Mouse (Mus musculus): Measurements from ENCODE around the gene Myo1g. TPM values are rescaled to one million over a fixed set of nuclear protein-coding genes. Genes with fewer than 3 reads are reported as not detected.

Gene Myo1g
- polyA plus RNA-seq, 1 experiment from 2014 or later: 0.86 TPM

DNA sequence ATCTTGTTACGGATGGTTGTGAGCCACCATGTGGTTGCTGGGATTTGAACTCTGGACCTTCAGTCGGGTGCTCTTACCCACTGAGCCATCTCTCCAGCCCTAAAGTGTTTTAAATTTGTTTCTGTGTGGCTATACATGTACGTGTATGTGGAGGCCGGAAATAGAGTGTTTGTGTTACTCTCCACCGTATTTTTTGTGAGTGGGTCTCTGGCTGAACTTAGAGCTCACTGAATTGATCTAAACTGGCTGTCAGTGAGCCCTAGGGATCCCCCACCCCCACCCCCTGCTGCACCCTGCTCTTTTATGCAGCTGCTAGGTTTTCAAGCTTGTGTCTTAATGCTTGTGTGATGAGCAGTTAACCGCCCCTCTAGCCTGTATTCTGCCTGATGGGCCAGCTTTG lies 43.9 kb downstream of the Myo1g start:
- H3K36me3 ChIP-seq: peaks cover 15% of the 10 kb centered on the region
- WGBS: 81% methylated on average over 6 of the region's 6 CpGs
- H3K9me3 ChIP-seq (replicated peaks): no peaks in the 10 kb centered on the region
- DNase-seq (ENCODE audit: low spot score): no peak
- H3K27ac ChIP-seq: no peak overlapping the region
- no peaks in the 10 kb centered on the region for H3K27me3 ChIP-seq (ENCODE audit: low read depth, poor library complexity, severe bottlenecking)
- H3K4me1 ChIP-seq: peaks cover 26% of the 10 kb centered on the region
- no peak overlapping the region for H3K4me3 ChIP-seq

DNA sequence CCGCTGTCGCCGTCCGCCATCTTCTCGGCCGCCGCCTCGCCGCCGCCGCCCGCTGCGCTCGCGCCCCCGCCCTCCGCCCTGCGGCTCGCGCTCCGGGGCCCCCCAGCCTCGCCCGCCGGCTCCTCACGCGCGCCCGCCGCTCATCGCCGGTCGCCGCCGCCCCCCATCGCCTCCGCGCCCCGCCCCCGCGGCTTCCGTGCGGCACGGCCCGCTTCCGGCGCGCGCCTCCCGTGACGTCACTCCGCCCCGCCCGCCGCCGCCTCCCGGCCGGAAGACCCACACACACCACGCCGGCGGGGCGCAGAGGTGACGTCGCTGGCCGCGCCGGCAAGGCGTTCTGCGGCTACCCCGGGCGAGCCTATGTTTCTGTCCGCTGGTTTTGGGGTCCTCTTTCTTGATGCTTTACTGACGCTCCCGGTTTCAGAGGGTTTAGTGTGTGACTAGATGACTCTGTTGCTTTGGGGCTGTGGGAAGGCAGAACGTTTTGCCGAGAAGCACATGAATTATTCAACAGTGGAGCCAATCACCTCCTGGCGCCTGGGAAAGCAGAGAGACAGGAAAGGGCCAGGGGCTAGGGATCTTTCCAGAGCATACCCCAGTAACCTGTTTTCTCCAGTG lies 44.8 kb downstream of the Myo1g start, which contains the start of gene Purb:
TSS of gene Purb (minus strand) at position 51 of the 618 bp plus-strand sequence.
- WGBS: 10% methylated on average over 76 of the region's 76 CpGs

DNA sequence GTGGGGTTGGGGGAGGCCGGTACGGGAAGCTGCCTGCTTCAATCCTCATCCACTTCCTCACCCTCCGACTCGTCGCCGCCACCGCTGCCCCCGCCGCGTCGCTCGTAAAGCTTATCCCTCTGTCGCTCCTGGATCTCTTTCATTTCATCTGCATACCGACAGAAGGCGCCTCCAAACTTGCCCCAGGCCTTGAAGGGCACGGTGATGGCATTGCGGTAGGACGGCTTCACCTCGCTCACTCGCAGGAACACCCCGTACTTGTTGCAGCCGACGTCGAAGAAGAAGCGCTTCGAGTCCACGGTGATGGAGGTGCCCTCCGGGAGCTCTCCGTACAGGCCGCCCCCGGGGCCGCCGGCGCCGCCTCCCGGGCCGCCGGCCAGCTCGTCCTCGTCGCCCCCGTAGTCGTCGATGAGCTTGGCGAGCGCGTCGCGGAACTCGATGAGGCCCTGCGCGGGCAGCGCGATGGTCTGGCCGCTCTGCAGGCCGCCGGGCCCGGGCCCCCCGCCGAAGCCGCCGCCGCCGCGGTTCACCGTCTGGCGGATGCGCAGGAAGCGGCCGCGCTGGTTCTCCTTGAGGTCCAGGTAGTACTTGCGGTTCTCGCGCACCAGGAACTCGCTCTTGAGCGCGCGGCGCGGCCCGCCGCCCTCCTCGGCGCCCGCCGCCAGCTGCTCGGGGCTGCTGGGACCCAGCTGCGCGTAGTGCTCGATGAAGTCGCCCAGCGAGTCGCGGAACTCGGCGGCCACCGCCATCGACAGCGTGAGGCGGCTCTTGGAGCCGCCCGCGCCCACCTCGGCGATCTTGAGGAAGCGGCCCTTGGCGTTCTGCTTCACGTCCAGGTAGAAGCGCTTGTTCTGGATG lies 45.7 kb downstream of the Myo1g start:
- Histone ChIP-seq H3K4me1 (peaks cover 43% of the 10 kb centered on the region), H3K4me3 (peak overlapping the region; percentile 98), H3K27ac (peak overlapping the region; percentile 95), H3K36me3 (peaks cover 31% of the 10 kb centered on the region), H3K27me3 (ENCODE audit: low read depth, poor library complexity, severe bottlenecking) (no peaks in the 10 kb centered on the region), H3K9me3 (replicated peaks) (no peaks in the 10 kb centered on the region)
- under 1% methylated on average over 109 of the region's 109 CpGs for WGBS
- peak; percentile 70 for DNase-seq (ENCODE audit: low spot score)

More for the DNA sequence above, 44.8 kb downstream of the Myo1g start, which contains the start of gene Purb:
- Histone ChIP-seq H3K4me1 (peaks cover 35% of the 10 kb centered on the region), H3K27ac (peak within 1 kb of the TSS; percentile 95), H3K27me3 (ENCODE audit: low read depth, poor library complexity, severe bottlenecking) (no peaks in the 10 kb centered on the region), H3K36me3 (peaks cover 22% of the 10 kb centered on the region), H3K9me3 (replicated peaks) (no peaks in the 10 kb centered on the region), H3K4me3 (peak within 1 kb of the TSS; percentile 98)
- DNase-seq (ENCODE audit: low spot score): peak; percentile 95

- peaks cover 48% of the 10 kb centered on the region for H3K4me1 ChIP-seq
- WGBS: 37% methylated on average over 6 of the region's 6 CpGs
These were observed 46.4 kb downstream of the Myo1g start for GRCm38 (mm10) chr11:6474381-6474780.

DNA sequence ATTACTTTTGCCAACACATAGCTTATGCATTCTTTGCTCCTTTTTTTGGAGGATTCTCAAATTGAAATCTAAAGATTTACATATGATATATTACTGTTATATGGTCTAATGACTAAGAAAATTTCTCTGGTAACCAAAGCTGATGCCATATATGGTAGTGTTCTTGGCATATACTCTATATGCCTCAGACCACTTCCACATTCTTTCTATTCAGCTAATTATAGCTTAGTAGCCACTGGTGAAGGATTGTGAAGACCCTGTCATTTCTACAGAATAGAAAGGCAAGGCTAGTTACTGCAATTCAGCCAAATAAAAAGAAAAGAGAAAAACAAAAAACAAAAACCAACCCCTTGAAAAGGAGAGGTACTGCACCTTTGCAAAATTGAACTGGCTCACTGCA lies 48.7 kb downstream of the Myo1g start:
- Histone ChIP-seq H3K36me3 (peaks cover 55% of the 10 kb centered on the region), H3K4me3 (peak overlapping the region; percentile 98), H3K9me3 (replicated peaks) (no peaks in the 10 kb centered on the region), H3K27me3 (ENCODE audit: low read depth, poor library complexity, severe bottlenecking) (no peaks in the 10 kb centered on the region), H3K27ac (no peak overlapping the region), H3K4me1 (peaks cover 48% of the 10 kb centered on the region)
- no peak for DNase-seq (ENCODE audit: low spot score)

More at GRCm38 (mm10) chr11:6474381-6474780, 46.4 kb downstream of the Myo1g start:
- DNase-seq (ENCODE audit: low spot score): no peak
- Histone ChIP-seq H3K27me3 (ENCODE audit: low read depth, poor library complexity, severe bottlenecking) (no peaks in the 10 kb centered on the region), H3K36me3 (peaks cover 34% of the 10 kb centered on the region), H3K9me3 (replicated peaks) (no peaks in the 10 kb centered on the region), H3K27ac (peak overlapping the region; percentile 95; the same call in 1 of the 2 replicates), H3K4me3 (peak overlapping the region; percentile 98)

DNA sequence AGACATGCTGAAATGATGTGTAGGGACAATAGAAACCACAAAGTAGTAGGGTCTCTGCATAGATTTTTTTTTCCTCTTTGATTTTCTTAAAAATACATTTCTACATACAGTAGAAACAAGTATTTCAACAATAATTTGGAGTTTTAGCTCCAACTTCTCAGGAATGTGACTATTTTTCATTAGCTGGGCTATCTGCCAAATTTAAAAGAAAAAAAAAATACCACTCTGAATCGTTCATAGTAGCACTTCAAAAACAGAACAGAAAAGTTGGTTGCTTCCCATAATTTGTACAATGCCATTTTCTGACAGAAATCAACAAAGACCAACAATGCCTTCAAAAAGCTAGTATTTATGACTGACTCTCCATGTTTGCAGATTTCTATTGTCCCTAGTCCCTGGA lies 49.3 kb downstream of the Myo1g start:
- Histone ChIP-seq H3K9me3 (replicated peaks) (no peaks in the 10 kb centered on the region), H3K27me3 (ENCODE audit: low read depth, poor library complexity, severe bottlenecking) (no peaks in the 10 kb centered on the region), H3K36me3 (peaks cover 61% of the 10 kb centered on the region), H3K4me1 (peaks cover 48% of the 10 kb centered on the region), H3K4me3 (peak overlapping the region; percentile 98), H3K27ac (no peak overlapping the region)
- no peak for DNase-seq (ENCODE audit: low spot score)
- 94% methylated on average over 1 of the region's 1 CpGs for WGBS

DNA sequence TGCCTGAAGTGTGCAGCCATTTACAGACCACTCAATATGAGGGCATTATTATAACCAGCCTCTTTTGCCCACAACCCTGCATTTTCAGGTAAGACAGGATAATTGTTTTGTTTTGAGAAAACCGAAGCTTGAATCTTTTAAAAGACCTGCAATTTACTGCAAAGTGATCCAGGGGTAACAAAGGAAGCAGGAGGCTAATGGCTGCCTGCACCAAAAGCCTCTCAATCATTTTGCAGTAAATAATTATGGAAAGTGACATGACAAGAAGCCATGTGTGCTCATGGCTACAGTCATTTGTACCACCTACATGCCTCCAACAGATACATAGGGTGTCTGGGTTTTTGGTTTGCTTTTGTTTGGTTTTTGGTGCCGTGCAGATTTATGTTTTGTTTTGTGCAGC lies 49.7 kb downstream of the Myo1g start:
- H3K4me3 ChIP-seq: peak overlapping the region; percentile 98
- no peaks in the 10 kb centered on the region for H3K27me3 ChIP-seq (ENCODE audit: low read depth, poor library complexity, severe bottlenecking)
- peak; percentile 24 for DNase-seq (ENCODE audit: low spot score)
- H3K27ac ChIP-seq: no peak overlapping the region
- H3K36me3 ChIP-seq: peaks cover 65% of the 10 kb centered on the region
- H3K4me1 ChIP-seq: peaks cover 48% of the 10 kb centered on the region
- no peaks in the 10 kb centered on the region for H3K9me3 ChIP-seq (replicated peaks)
- WGBS: 89% methylated on average over 2 of the region's 2 CpGs

DNA sequence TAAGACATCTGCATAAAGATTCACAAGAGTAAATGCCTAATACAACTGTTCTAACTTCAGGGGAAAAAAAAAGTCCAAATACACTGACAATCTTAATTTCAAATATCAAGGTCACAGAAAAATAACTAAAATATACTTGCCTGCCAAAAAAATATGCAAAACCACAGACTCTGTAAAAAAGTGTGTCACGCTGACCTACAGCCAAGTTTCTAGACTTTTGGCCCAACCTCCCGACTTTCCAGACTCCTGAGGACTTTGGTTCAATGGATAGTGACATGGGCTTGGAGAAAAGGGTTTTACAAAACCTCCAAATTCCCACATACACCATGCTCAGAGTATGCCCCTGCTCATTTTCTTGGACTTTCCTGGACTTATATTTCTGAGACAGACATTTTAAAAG lies 52.2 kb downstream of the Myo1g start:
- no peaks in the 10 kb centered on the region for H3K9me3 ChIP-seq (replicated peaks)
- no peak overlapping the region for H3K27ac ChIP-seq
- H3K4me1 ChIP-seq: peaks cover 38% of the 10 kb centered on the region
- no peak for DNase-seq (ENCODE audit: low spot score)
- 95% methylated on average over 2 of the region's 2 CpGs for WGBS
- peaks cover 67% of the 10 kb centered on the region for H3K36me3 ChIP-seq
- no peak overlapping the region for H3K4me3 ChIP-seq
- no peaks in the 10 kb centered on the region for H3K27me3 ChIP-seq (ENCODE audit: low read depth, poor library complexity, severe bottlenecking)

GRCm38 (mm10) chr11:6465122-6465521 lies 55.6 kb downstream of the Myo1g start:
- peaks cover 4% of the 10 kb centered on the region for H3K4me1 ChIP-seq
- peak; percentile 53 for DNase-seq (ENCODE audit: low spot score)
- no peak overlapping the region for H3K27ac ChIP-seq
- H3K36me3 ChIP-seq: peaks cover 49% of the 10 kb centered on the region
- H3K9me3 ChIP-seq (replicated peaks): no peaks in the 10 kb centered on the region
- H3K27me3 ChIP-seq (ENCODE audit: low read depth, poor library complexity, severe bottlenecking): no peaks in the 10 kb centered on the region
- 44% methylated on average over 4 of the region's 4 CpGs for WGBS
- H3K4me3 ChIP-seq: no peak overlapping the region

DNA sequence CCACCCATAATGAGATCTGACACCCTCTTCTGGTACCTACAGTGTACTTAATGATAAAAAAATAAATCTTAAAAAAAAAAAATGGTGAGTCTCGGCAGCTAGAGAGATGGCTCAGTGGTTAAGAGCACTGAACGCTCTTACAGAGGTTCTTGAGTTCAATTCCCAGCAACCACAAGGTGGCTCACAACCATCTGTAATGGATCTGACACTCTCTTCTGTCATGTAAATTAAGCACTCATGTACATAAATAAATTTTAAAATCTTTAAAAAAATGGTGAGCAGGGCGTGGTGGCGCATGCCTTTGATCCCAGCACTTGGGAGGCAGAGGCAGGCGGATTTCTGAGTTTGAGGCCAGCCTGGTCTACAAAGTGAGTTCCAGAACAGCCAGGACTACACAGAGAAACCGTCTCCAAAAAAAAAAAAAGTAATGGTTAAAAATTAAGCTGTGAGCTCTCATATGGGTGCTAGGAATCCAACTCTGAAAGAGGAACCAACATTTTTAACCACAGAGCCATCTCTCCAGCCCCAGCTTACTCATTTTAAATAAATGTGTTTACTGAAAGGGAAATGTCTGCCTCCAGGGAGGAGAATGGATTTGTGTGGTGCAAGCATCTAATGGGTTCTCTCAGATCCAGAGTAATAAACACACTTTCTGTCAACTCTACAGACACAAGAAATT lies 57.5 kb downstream of the Myo1g start:
- H3K9me3 ChIP-seq (replicated peaks): no peaks in the 10 kb centered on the region
- peaks cover 37% of the 10 kb centered on the region for H3K36me3 ChIP-seq
- no peaks in the 10 kb centered on the region for H3K4me1 ChIP-seq
- peak; percentile 3 for DNase-seq (ENCODE audit: low spot score)
- WGBS: 92% methylated on average over 6 of the region's 6 CpGs
- H3K4me3 ChIP-seq: no peak overlapping the region
- H3K27ac ChIP-seq: no peak overlapping the region
- no peaks in the 10 kb centered on the region for H3K27me3 ChIP-seq (ENCODE audit: low read depth, poor library complexity, severe bottlenecking)

All from limb, embryonic 10.5 days (tissue).